Mouse (Mus musculus) hindbrain, embryonic 11.5 days (tissue): ENCODE results near the gene Gm21915. TPM values are rescaled to one million over a fixed set of nuclear protein-coding genes. Genes with fewer than 3 reads are reported as not detected.

Experiments used
- ATAC-seq: fragments of 200-750 bp; cut with Nextera tagmentation; 2 replicates; pipeline ENCODE4 v1.8.0; 2017; ENCODE audit warnings: mild to moderate bottlenecking, moderate TSS enrichment, moderate library complexity; ENCODE audit not compliant: low FRiP score
- DNase-seq: peaks from one replicate; pipeline ENCODE4 v3.0.0-alpha.2; 2015; ENCODE audit warnings: low spot score
- H3K27ac ChIP-seq: fragments of 300-500 bp; sonication (generic); 2 replicates; pipeline ENCODE4 v1.5.1; 2014; ENCODE audit warnings: mild to moderate bottlenecking, low read depth, low read length
- H3K27me3 ChIP-seq: fragments of 300-500 bp; sonication (generic); 2 replicates; pipeline ENCODE4 v1.6.1; 2014; ENCODE audit warnings: mild to moderate bottlenecking, low read length, moderate library complexity, mixed read lengths; ENCODE audit not compliant: control insufficient read depth, insufficient read depth
- H3K36me3 ChIP-seq: fragments of 300-500 bp; sonication (generic); 2 replicates; pipeline ENCODE4 v1.6.1; 2014; ENCODE audit warnings: mild to moderate bottlenecking, low read length, moderate library complexity, mixed read lengths; ENCODE audit not compliant: control insufficient read depth, insufficient read depth
- H3K4me1 ChIP-seq: fragments of 300-500 bp; sonication (generic); replicated peaks from 2 replicates; pipeline ENCODE4 v1.6.1; 2014; ENCODE audit warnings: low read length, mixed read lengths; ENCODE audit not compliant: control insufficient read depth, insufficient read depth
- H3K4me2 ChIP-seq: fragments of 300-500 bp; sonication (generic); replicated peaks from 2 replicates; pipeline ENCODE4 v1.6.1; 2014; ENCODE audit warnings: mild to moderate bottlenecking, low read depth, low read length
- H3K4me3 ChIP-seq: fragments of 300-500 bp; sonication (generic); 2 replicates; pipeline ENCODE4 v1.5.1; 2014; ENCODE audit warnings: low read depth, low read length
- H3K9ac ChIP-seq: fragments of 300-500 bp; sonication (generic); 2 replicates; pipeline ENCODE4 v1.6.1; 2014; ENCODE audit warnings: low read depth, low read length
- H3K9me3 ChIP-seq: fragments of 300-500 bp; sonication (generic); 2 replicates; pipeline ENCODE4 v1.6.1; 2016; ENCODE audit warnings: low read length; ENCODE audit not compliant: control insufficient read depth
- whole genome bisulfite sequencing: fragments of 180-500 bp; shearing (Covaris S2); extraction: QIAGEN DNeasy Blood & Tissue Kit; methylation state at CpG from one replicate; pipeline ENCODE4 v1.1.7; 2014; 5-methylcytosine and 5-hydroxymethylcytosine counted together
- polyA plus RNA-seq: library from polyadenylated mRNA; unstranded; fragments of >200 nt; fragmentation: Nextera tagmentation; extraction: Ambion mirVana; gene quantifications from 2 replicates; pipeline ENCODE4 v1.2.1, GENCODE M21; 2014

Gm21915 gene
- polyA plus RNA-seq = not detected in 2 replicates

GRCm38 (mm10) chr9:40670313-40670712 is at the start of gene Gm21915:
TSS of gene Gm21915 (plus strand) at chr9:40670613.
- Histone ChIP-seq H3K4me1 (peaks cover 7% of the 10 kb centered on the region), H3K4me3 (no peak within 1 kb of the TSS), H3K27ac (peak within 1 kb of the TSS; percentile 51; the same call in 1 of the 2 replicates), H3K36me3 (no peaks in the 10 kb centered on the region), H3K27me3 (no peaks in the 10 kb centered on the region), H3K4me2 (no peak within 1 kb of the TSS), H3K9ac (0 out of 2 replicates have a peak within 1 kb of the TSS, but pooled peaks have one; percentile 4), H3K9me3 (no peaks in the 10 kb centered on the region)
- 87% methylated on average over 3 of the region's 3 CpGs for WGBS
- ATAC-seq (no peak), DNase-seq (no peak)

DNA sequence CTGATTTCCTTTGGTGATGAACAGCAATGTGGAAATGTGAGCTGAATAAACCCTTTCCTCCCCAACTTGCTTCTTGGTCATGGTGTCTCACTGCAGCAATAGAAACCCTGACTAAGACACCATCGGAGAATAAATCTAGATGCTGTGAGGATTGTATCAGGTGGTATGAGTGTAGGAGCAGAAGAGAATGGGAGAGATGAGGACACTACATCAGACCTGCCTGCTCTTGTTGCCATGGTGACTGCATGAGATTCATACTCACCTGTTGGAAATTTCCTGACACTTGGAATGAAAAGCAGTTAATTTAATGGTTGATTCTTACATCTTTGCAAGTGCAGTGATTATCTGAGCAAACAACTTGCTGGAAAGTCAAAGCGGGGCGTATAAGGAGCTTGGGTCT is 48.1 kb upstream of the Gm21915 start:
- Histone ChIP-seq H3K36me3 (no peaks in the 10 kb centered on the region), H3K4me1 (peaks cover 4% of the 10 kb centered on the region; the same call in 1 of the 2 replicates), H3K9me3 (no peaks in the 10 kb centered on the region), H3K9ac (no peak overlapping the region), H3K4me3 (no peak overlapping the region), H3K27ac (no peak overlapping the region), H3K4me2 (no peak overlapping the region), H3K27me3 (no peaks in the 10 kb centered on the region)
- no peak for DNase-seq
- 97% methylated on average over 3 of the region's 3 CpGs for WGBS
- no peak for ATAC-seq

- ATAC-seq (no peak), DNase-seq (no peak)
- H3K27ac ChIP-seq = no peak overlapping the region
- no peak overlapping the region for H3K4me3 ChIP-seq
- 86% methylated on average over 4 of the region's 4 CpGs for WGBS
- H3K27me3 ChIP-seq = no peaks in the 10 kb centered on the region
- H3K4me2 ChIP-seq = no peak overlapping the region
- H3K4me1 ChIP-seq = peaks cover under 1% of the 10 kb centered on the region; the same call in 1 of the 2 replicates
- H3K9ac ChIP-seq = no peak overlapping the region
- H3K36me3 ChIP-seq = no peaks in the 10 kb centered on the region
- no peaks in the 10 kb centered on the region for H3K9me3 ChIP-seq
These were observed 47.6 kb upstream of the Gm21915 start for GRCm38 (mm10) chr9:40622793-40623192.

DNA sequence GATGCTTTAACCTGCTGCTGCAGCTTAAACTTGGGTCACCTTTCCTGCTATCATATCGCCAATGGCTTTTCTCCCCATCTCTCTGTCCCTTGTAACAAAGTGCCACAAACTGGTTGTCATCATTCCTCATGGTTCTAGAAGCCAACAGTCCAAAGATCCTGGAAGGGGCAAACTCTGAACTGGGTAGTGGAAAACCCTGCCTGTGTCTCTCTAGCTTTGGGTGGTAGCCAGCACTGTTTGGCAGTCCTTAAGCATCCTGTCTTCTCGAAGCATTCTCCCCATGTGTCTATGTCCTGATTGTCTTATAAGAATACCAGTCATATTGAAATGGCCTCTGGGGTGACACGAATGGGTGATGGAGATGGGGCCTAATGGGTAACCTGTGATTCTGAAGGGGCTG is 45.1 kb upstream of the Gm21915 start:
- H3K4me3 ChIP-seq = no peak overlapping the region
- no peak for DNase-seq
- H3K27me3 ChIP-seq = no peaks in the 10 kb centered on the region
- no peak overlapping the region for H3K4me2 ChIP-seq
- H3K27ac ChIP-seq = no peak overlapping the region
- H3K36me3 ChIP-seq = no peaks in the 10 kb centered on the region
- ATAC-seq = no peak
- H3K4me1 ChIP-seq = no peaks in the 10 kb centered on the region
- no peak overlapping the region for H3K9ac ChIP-seq
- no peaks in the 10 kb centered on the region for H3K9me3 ChIP-seq
- 81% methylated on average over 3 of the region's 3 CpGs for WGBS

DNA sequence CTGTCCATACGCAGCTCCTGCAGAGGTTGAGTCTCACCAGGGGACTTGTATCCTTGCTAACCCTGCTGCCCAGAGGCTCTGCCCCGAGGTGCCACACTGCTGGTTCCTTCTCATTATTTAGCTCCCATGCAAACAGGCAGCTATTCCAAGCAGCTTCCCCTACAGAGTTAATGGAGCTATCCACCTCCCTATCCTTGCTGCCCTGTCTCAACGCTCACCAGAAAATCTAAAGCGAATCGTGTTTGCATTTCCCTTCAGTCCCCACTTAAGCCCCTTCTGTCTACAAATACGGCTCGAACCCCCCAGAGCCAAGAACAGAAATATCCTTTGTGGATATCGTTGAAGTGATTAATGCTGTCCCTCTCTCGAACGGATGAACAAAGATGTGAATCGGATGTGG is 43.8 kb upstream of the Gm21915 start:
- H3K4me2 ChIP-seq = no peak overlapping the region

GRCm38 (mm10) chr9:40627146-40627713 is 43.2 kb upstream of the Gm21915 start:
- 0 out of 2 replicates have a peak, but pooled peaks have one; percentile 37 for ATAC-seq
- Histone ChIP-seq H3K9me3 (no peaks in the 10 kb centered on the region), H3K36me3 (no peaks in the 10 kb centered on the region), H3K4me3 (no peak overlapping the region), H3K27me3 (no peaks in the 10 kb centered on the region), H3K4me2 (no peak overlapping the region), H3K4me1 (no peaks in the 10 kb centered on the region), H3K9ac (no peak overlapping the region), H3K27ac (no peak overlapping the region)
- peak; percentile 45 for DNase-seq
- 37% methylated on average over 9 of the region's 9 CpGs for WGBS

More for the DNA sequence above, 43.8 kb upstream of the Gm21915 start:
- peak; percentile 27 for DNase-seq
- no peak overlapping the region for H3K4me3 ChIP-seq
- H3K9ac ChIP-seq = no peak overlapping the region
- H3K27me3 ChIP-seq = no peaks in the 10 kb centered on the region
- 54% methylated on average over 11 of the region's 11 CpGs for WGBS
- H3K36me3 ChIP-seq = no peaks in the 10 kb centered on the region
- H3K27ac ChIP-seq = peak overlapping the region; percentile 47; the same call in 1 of the 2 replicates
- no peaks in the 10 kb centered on the region for H3K9me3 ChIP-seq
- no peaks in the 10 kb centered on the region for H3K4me1 ChIP-seq
- peak; percentile 37; the same call in 1 of the 2 replicates for ATAC-seq

DNA sequence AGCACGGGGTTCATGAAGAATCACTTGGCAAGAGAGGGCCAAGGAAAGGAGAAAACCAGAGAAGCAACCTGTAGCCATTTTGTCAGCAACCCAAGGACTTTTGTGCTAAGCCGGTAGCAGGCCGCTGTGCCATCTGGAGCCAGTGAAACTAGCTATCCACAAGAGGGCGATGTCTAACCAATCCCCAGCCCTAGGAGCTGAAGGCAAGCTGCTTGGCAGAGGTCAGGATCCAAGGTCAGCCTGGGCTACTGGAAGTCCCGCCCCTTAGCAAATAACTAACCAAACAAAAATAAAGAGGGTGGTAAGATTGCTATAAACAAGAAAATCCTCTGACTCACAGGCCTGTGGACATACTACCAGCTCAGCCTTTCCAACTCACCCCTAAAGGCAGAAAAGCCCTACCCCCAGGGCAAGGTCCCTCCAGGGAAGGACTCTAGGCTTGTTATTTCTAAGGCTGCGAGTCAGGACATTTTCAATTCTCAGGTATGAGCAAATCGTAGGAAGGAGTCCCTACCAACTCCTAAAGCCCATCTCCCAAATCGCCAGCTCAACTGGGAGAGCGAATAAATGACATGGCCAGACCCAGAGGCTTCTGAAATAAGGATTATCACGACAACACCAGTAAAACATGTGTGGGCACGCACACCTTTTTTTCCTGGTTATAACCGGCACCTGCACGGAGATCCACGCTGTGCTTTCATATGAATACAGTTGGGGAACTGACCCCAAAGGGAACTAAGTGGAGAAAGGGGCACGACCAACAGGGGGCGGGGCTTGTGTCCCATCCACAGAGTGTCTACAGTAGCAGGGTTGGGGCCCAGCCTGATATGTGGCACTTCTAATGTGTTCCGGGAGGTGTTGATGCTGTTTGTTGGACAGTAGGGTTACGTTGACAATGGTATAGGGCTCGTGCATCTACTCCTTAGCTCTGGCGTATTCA is 42.0 kb upstream of the Gm21915 start:
- Histone ChIP-seq H3K36me3 (no peaks in the 10 kb centered on the region), H3K4me3 (no peak overlapping the region), H3K4me1 (no peaks in the 10 kb centered on the region), H3K4me2 (no peak overlapping the region), H3K9ac (no peak overlapping the region), H3K9me3 (no peaks in the 10 kb centered on the region), H3K27me3 (no peaks in the 10 kb centered on the region), H3K27ac (no peak overlapping the region)
- 65% methylated on average over 20 of the region's 20 CpGs for WGBS
- ATAC-seq (peak; percentile 48; the same call in 1 of the 2 replicates), DNase-seq (peak; percentile 72)

- Histone ChIP-seq H3K4me1 (no peaks in the 10 kb centered on the region), H3K4me2 (no peak overlapping the region), H3K27me3 (no peaks in the 10 kb centered on the region), H3K36me3 (no peaks in the 10 kb centered on the region), H3K4me3 (no peak overlapping the region), H3K27ac (no peak overlapping the region), H3K9me3 (no peaks in the 10 kb centered on the region), H3K9ac (no peak overlapping the region)
- ATAC-seq = no peak
- 50% methylated on average over 13 of the region's 13 CpGs for WGBS
- DNase-seq = no peak
These were observed 41.0 kb upstream of the Gm21915 start for GRCm38 (mm10) chr9:40629441-40629840.
